Mouse (Mus musculus): Measurements from ENCODE around the gene Gm4792. TPM values are rescaled to one million over a fixed set of nuclear protein-coding genes. Genes with fewer than 3 reads are reported as not detected.
A peak's percentile ranks its signal among the peaks of the same experiment; 100 is the strongest.

Gene Gm4792
- polyA plus RNA-seq, 1 experiment from 2014 or later = not detected

GRCm38 (mm10) chr10:94294933-94295750 lies 3.4 kb downstream of the Gm4792 start:
- Histone ChIP-seq H3K36me3 (ENCODE audit: control insufficient read depth, insufficient read depth, low read length) (no peaks in the 10 kb centered on the region), H3K9me3 (ENCODE audit: control insufficient read depth, low read length) (no peaks in the 10 kb centered on the region), H3K4me3 (ENCODE audit: low read depth, low read length) (no peak overlapping the region), H3K4me1 (replicated peaks; ENCODE audit: control insufficient read depth, insufficient read depth, low read length) (peaks cover 6% of the 10 kb centered on the region; the same call in 1 of the 2 replicates), H3K4me2 (ENCODE audit: low read depth, low read length, severe bottlenecking) (no peak overlapping the region), H3K27me3 (ENCODE audit: control insufficient read depth, insufficient read depth, low read length) (no peaks in the 10 kb centered on the region), H3K9ac (ENCODE audit: low read length) (peak overlapping the region; percentile 1; the same call in 1 of the 2 replicates), H3K27ac (ENCODE audit: low read depth, low read length) (peak overlapping the region; percentile 37; the same call in 1 of the 2 replicates)
- WGBS = 26% methylated on average over 6 of the region's 6 CpGs
- peak; percentile 56 for DNase-seq (ENCODE audit: low spot score)
- peak; percentile 79 for ATAC-seq (replicated peaks; ENCODE audit: low FRiP score)

DNA sequence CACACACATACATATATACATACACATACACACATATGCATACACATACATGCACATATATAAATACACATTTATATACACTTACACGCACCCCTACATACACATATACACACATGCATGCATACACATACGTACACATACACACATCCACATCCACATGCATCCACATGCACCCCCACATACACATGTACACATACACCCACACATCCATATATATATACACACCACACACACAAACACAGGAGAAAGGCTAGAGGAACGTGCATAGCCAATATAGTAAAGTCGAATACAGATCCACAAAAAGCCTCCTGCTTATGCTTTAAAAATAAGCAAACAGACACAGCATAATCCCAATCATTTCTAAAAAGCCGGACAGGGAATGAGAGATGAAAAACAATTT lies 4.1 kb downstream of the Gm4792 start:
- H3K9ac ChIP-seq (ENCODE audit: low read length) = peak overlapping the region; percentile 1; the same call in 1 of the 2 replicates
- H3K36me3 ChIP-seq (ENCODE audit: control insufficient read depth, insufficient read depth, low read length) = no peaks in the 10 kb centered on the region
- H3K4me2 ChIP-seq (ENCODE audit: low read depth, low read length, severe bottlenecking) = no peak overlapping the region
- ATAC-seq (replicated peaks; ENCODE audit: low FRiP score) (peak; percentile 55; the same call in 1 of the 2 replicates), DNase-seq (ENCODE audit: low spot score) (no peak)
- peak overlapping the region; percentile 26; the same call in 1 of the 2 replicates for H3K27ac ChIP-seq (ENCODE audit: low read depth, low read length)
- no peaks in the 10 kb centered on the region for H3K9me3 ChIP-seq (ENCODE audit: control insufficient read depth, low read length)
- peaks cover 6% of the 10 kb centered on the region; the same call in 1 of the 2 replicates for H3K4me1 ChIP-seq (replicated peaks; ENCODE audit: control insufficient read depth, insufficient read depth, low read length)
- H3K4me3 ChIP-seq (ENCODE audit: low read depth, low read length) = no peak overlapping the region
- WGBS = 79% methylated on average over 5 of the region's 5 CpGs
- no peaks in the 10 kb centered on the region for H3K27me3 ChIP-seq (ENCODE audit: control insufficient read depth, insufficient read depth, low read length)

GRCm38 (mm10) chr10:94282797-94283196 lies 15.7 kb downstream of the Gm4792 start:
- Histone ChIP-seq H3K9ac (ENCODE audit: low read length) (no peak overlapping the region), H3K4me2 (ENCODE audit: low read depth, low read length, severe bottlenecking) (no peak overlapping the region), H3K4me3 (ENCODE audit: low read depth, low read length) (no peak overlapping the region), H3K9me3 (ENCODE audit: control insufficient read depth, low read length) (no peaks in the 10 kb centered on the region), H3K27me3 (ENCODE audit: control insufficient read depth, insufficient read depth, low read length) (no peaks in the 10 kb centered on the region), H3K36me3 (ENCODE audit: control insufficient read depth, insufficient read depth, low read length) (no peaks in the 10 kb centered on the region), H3K4me1 (replicated peaks; ENCODE audit: control insufficient read depth, insufficient read depth, low read length) (no peaks in the 10 kb centered on the region), H3K27ac (ENCODE audit: low read depth, low read length) (no peak overlapping the region)
- no peak for ATAC-seq (replicated peaks; ENCODE audit: low FRiP score)
- 93% methylated on average over 7 of the region's 7 CpGs for WGBS
- no peak for DNase-seq (ENCODE audit: low spot score)

GRCm38 (mm10) chr10:94282179-94282578 lies 16.3 kb downstream of the Gm4792 start:
- Histone ChIP-seq H3K4me3 (ENCODE audit: low read depth, low read length) (no peak overlapping the region), H3K4me2 (ENCODE audit: low read depth, low read length, severe bottlenecking) (no peak overlapping the region), H3K9ac (ENCODE audit: low read length) (no peak overlapping the region), H3K9me3 (ENCODE audit: control insufficient read depth, low read length) (no peaks in the 10 kb centered on the region), H3K27ac (ENCODE audit: low read depth, low read length) (no peak overlapping the region), H3K27me3 (ENCODE audit: control insufficient read depth, insufficient read depth, low read length) (no peaks in the 10 kb centered on the region), H3K4me1 (replicated peaks; ENCODE audit: control insufficient read depth, insufficient read depth, low read length) (no peaks in the 10 kb centered on the region), H3K36me3 (ENCODE audit: control insufficient read depth, insufficient read depth, low read length) (no peaks in the 10 kb centered on the region)
- ATAC-seq (replicated peaks; ENCODE audit: low FRiP score) (no peak), DNase-seq (ENCODE audit: low spot score) (no peak)
- WGBS = 88% methylated on average over 8 of the region's 8 CpGs

DNA sequence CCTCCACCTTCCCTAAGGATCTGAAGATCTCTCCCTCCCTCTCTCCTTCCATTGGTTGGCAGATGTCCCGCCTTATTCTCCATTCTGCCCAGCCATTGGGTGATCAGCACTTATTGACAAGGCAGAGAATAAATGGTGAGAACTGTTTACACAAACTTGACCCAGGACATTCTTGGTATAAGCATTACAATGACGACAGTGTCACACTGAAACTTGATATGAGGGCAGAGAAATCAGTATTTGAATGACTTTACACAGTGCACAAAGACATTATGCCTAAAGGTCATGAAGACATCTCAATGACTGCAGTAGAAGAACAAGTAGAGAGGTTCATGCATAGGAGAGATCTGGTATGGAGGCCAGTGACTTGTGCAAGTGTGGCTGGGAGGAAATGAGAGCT lies 22.0 kb downstream of the Gm4792 start:
- Histone ChIP-seq H3K9me3 (ENCODE audit: control insufficient read depth, low read length) (no peaks in the 10 kb centered on the region), H3K4me3 (ENCODE audit: low read depth, low read length) (no peak overlapping the region), H3K4me1 (replicated peaks; ENCODE audit: control insufficient read depth, insufficient read depth, low read length) (no peaks in the 10 kb centered on the region), H3K9ac (ENCODE audit: low read length) (no peak overlapping the region), H3K36me3 (ENCODE audit: control insufficient read depth, insufficient read depth, low read length) (no peaks in the 10 kb centered on the region), H3K27ac (ENCODE audit: low read depth, low read length) (no peak overlapping the region), H3K4me2 (ENCODE audit: low read depth, low read length, severe bottlenecking) (no peak overlapping the region), H3K27me3 (ENCODE audit: control insufficient read depth, insufficient read depth, low read length) (no peaks in the 10 kb centered on the region)
- 54% methylated on average over 2 of the region's 2 CpGs for WGBS
- no peak for ATAC-seq (replicated peaks; ENCODE audit: low FRiP score)
- no peak for DNase-seq (ENCODE audit: low spot score)

DNA sequence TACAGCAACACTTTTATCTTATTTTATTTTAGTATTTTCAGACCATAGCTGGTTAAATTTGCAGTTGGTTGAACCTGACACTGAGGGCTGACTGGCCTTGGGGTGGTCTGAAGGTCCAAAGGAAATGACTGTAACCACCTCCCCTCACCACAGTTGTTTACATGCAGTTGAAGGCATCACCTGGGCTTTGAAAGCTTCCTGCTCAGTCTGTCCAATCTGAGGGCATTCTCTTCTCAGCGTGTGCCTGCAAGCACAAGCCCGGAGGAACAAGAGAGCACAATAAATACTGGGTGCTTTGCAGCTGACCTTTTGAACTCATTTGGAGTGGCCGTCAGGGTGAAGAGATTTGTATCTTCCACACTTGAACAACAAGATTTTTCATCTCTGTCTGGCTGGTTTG lies 23.2 kb downstream of the Gm4792 start:
- Histone ChIP-seq H3K9me3 (ENCODE audit: control insufficient read depth, low read length) (no peaks in the 10 kb centered on the region), H3K9ac (ENCODE audit: low read length) (no peak overlapping the region), H3K4me3 (ENCODE audit: low read depth, low read length) (no peak overlapping the region), H3K27ac (ENCODE audit: low read depth, low read length) (no peak overlapping the region), H3K4me1 (replicated peaks; ENCODE audit: control insufficient read depth, insufficient read depth, low read length) (no peaks in the 10 kb centered on the region), H3K4me2 (ENCODE audit: low read depth, low read length, severe bottlenecking) (no peak overlapping the region), H3K36me3 (ENCODE audit: control insufficient read depth, insufficient read depth, low read length) (no peaks in the 10 kb centered on the region), H3K27me3 (ENCODE audit: control insufficient read depth, insufficient read depth, low read length) (no peaks in the 10 kb centered on the region)
- DNase-seq (ENCODE audit: low spot score) (no peak), ATAC-seq (replicated peaks; ENCODE audit: low FRiP score) (no peak)
- WGBS = 32% methylated on average over 3 of the region's 3 CpGs

DNA sequence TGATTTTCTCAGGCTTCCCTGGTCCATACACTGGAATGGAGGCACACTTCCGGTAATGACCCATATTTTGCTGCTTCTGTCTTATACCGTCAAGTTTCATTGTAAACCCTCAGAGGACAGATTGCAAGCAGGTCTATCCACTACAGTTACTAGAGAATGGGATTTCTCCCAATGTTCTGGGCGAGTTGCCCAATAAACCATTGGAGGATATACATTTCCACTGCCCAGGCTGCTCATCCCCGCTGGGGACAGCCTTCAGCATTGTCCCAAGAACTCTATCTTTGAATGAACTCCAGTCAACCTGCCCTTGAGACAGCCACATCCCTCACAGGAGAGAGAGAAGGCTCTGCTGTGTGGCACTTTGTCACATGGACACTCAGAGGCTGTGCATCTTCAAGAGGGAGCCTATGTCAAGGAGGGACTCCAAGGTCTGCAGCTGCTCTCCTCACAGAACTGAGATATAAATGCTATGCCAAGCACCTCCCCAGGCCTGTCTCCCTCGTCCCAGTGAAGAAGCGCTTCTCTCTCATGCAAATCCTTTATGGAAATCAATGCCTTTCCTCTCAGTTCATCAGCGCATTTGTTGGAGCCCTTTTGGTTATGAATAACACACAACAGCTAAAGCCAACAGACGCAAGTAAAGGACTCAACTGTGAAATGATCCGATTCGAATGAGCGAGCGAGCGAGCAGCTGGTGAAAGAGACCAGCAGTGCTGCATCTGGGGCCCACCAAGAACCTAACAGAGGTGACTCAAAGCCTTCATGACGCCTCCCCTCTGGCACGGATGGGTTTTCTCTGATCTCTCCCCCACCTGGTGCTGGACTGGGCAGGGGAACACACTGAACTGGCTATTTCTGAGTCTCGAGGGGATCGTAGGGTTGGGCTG lies 32.6 kb downstream of the Gm4792 start:
- no peak overlapping the region for H3K4me3 ChIP-seq (ENCODE audit: low read depth, low read length)
- H3K27me3 ChIP-seq (ENCODE audit: control insufficient read depth, insufficient read depth, low read length) = no peaks in the 10 kb centered on the region
- no peaks in the 10 kb centered on the region for H3K4me1 ChIP-seq (replicated peaks; ENCODE audit: control insufficient read depth, insufficient read depth, low read length)
- H3K36me3 ChIP-seq (ENCODE audit: control insufficient read depth, insufficient read depth, low read length) = no peaks in the 10 kb centered on the region
- H3K9me3 ChIP-seq (ENCODE audit: control insufficient read depth, low read length) = no peaks in the 10 kb centered on the region
- H3K4me2 ChIP-seq (ENCODE audit: low read depth, low read length, severe bottlenecking) = no peak overlapping the region
- H3K27ac ChIP-seq (ENCODE audit: low read depth, low read length) = no peak overlapping the region
- H3K9ac ChIP-seq (ENCODE audit: low read length) = no peak overlapping the region
- DNase-seq (ENCODE audit: low spot score) = no peak
- 77% methylated on average over 17 of the region's 17 CpGs for WGBS
- no peak for ATAC-seq (replicated peaks; ENCODE audit: low FRiP score)

GRCm38 (mm10) chr10:94263211-94263610 lies 35.3 kb downstream of the Gm4792 start:
- Histone ChIP-seq H3K27ac (ENCODE audit: low read depth, low read length) (no peak overlapping the region), H3K27me3 (ENCODE audit: control insufficient read depth, insufficient read depth, low read length) (no peaks in the 10 kb centered on the region), H3K4me1 (replicated peaks; ENCODE audit: control insufficient read depth, insufficient read depth, low read length) (no peaks in the 10 kb centered on the region), H3K9me3 (ENCODE audit: control insufficient read depth, low read length) (no peaks in the 10 kb centered on the region), H3K9ac (ENCODE audit: low read length) (no peak overlapping the region), H3K4me3 (ENCODE audit: low read depth, low read length) (no peak overlapping the region), H3K4me2 (ENCODE audit: low read depth, low read length, severe bottlenecking) (no peak overlapping the region), H3K36me3 (ENCODE audit: control insufficient read depth, insufficient read depth, low read length) (no peaks in the 10 kb centered on the region)
- ATAC-seq (replicated peaks; ENCODE audit: low FRiP score) = no peak
- DNase-seq (ENCODE audit: low spot score) = no peak
- 80% methylated on average over 3 of the region's 3 CpGs for WGBS

Data from forebrain, embryonic 11.5 days (tissue).